Mouse (Mus musculus): Measurements from ENCODE around the gene Ppp1r11.

GRCm38 (mm10) chr17:36949265-36949664, 2.3 kb downstream of the Ppp1r11 start:
- no peak for TF ChIP-seq CTCF (IDR thresholded peaks at IDR 0.05; ENCODE audit: control insufficient read depth, insufficient read depth, insufficient replicate concordance, low read depth, low read length)
- TF ChIP-seq POLR2A (IDR thresholded peaks at IDR 0.05; ENCODE audit: control insufficient read depth, low read depth, low read length) = no peak
